Mouse (Mus musculus): Measurements from ENCODE around the gene Arhgap29. TPM values are rescaled to one million over a fixed set of nuclear protein-coding genes. Genes with fewer than 3 reads are reported as not detected.

The Arhgap29 gene
- polyA plus RNA-seq (2012; rRNA removed) = 4.1 and 4.5 TPM in 2 replicates

DNA sequence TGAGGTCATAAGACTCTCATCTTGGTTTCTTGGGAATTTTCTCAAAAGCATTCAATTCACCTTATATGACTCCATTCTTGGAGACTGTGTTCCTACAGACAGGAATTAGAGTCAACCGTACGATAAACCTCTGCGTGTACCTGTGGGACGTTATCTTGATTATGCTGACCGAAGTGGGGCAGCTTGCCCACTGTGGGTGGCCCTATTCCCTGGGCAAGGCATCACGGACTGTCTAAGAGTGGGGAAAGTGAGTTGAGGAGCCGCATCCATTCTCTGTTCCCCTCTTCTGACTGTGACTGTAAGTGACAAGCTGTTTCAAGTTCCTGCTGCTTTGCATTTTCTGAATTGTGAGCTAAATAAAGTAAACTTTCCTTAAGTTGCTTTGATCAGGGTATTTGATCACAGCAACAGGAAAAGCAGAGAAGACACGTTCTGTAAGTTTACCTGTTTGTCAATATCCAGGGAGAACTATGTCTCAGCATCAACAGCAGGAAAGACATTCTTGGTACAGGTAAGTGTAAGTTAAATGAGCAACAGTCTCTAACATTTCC lies at the start of gene Arhgap29:
TSS of gene Arhgap29 (plus strand) at position 501 of the 551 bp plus-strand sequence.

DNA sequence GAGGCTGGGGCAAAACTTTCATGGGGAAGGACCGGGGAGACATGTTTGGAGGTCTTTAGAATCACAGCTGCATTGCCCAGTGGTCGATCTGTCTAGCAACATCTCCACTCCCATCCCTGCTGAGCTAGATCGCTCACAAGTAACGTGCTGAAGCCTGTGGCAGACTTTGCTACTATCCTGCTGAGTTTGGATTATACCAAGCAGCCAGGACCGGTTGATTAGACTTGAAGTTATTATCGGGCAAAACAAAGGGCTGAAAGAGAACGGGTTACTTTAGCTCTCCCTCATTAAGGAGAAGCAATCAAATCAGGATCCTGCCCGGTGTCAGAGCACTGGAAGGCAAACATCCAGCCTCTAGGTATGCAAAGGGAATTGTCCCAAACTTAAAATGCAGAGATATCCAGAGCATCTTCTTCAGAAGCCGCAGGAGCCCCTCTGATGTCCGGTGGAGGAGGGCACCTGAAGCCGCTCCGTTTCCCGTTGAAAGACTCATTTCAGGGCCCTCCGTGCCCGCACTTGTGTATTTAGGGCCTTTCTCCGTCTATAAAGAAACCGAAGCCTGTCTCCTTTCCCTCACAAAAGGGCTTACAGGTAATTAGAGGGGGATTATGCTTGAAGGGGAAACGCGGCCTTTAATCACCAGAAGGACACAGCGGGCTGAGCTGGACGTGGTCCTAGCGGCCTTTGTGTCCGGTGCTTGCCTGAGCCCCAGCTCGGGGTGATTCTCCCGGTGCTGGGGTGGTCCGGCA lies 91.6 kb downstream of the Arhgap29 start, which contains the start of gene Abca4:
TSS of gene Abca4 (plus strand) at position 645 of the 749 bp plus-strand sequence.

Other genes starting within 250 kb of the Arhgap29 start
- gene F3, start 229.0 kb upstream of the Arhgap29 start, polyA plus RNA-seq (2012; rRNA removed) = 16.7 and 23.0 TPM in 2 replicates
- gene Abcd3, start 137.2 kb upstream of the Arhgap29 start, polyA plus RNA-seq (2012; rRNA removed) = 5.3 and 7.1 TPM in 2 replicates
- gene Abca4, start 91.9 kb downstream of the Arhgap29 start, polyA plus RNA-seq (2012; rRNA removed) = 0.12 and 0.26 TPM in 2 replicates

All from stomach, adult 2 months (tissue).